Mouse (Mus musculus) spleen, postnatal 14 days (tissue): ENCODE measurements at regions not wholly inside any gene's neighbourhood (a gene's known extent, or its start where the extent isn't known, plus 50 kb on each side); places are given as distances from the start of the nearest gene placed in this dataset.

Experiments used
- DNase-seq, 2 experiments: peaks; one replicate each; pipeline ENCODE4 v3.0.0; 2021 to 2022; ENCODE audit warnings: low spot score in 2 of 2

DNA sequence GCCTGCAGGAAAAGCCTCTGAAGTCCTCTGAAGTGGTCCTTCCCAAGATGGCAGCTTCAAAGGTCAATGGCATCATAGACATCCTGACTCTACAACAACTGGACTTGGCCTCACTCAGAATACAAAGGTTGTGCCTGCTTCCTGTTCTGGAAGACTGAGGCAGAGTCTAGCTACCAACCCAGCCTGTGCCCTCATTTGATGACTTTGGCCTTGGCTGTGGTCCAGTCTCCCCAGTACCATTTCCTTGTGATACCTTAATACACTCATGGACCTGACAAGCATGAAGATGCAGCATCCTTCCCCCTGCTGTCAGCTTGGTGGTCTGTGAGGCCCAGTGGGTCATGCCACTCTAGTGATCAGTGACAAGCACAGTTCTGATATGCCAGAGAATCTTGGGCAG, 130.6 kb downstream of the Gm4791 start:
- no peak for DNase-seq

DNA sequence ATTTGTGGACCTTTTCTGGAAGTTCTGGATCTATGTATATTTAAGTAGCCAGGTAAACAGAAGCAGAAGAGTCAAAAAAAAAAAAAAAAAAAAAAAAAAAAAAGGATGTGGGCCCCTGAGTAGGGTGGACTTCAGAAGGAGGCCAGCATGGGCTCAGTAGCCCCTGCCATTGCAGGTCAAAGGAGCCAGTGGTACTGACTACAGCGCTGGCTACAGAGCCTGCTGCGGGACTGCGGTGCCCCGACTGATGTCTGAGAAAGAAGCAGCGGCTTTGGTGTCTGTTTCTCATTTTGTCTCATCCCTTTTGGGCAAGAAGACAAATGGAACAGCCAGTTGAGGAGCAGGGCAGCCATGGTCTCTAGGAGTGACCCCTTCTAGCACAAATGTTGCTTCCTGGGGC, 134.9 kb downstream of the Gm4791 start:
- no peak for DNase-seq

DNA sequence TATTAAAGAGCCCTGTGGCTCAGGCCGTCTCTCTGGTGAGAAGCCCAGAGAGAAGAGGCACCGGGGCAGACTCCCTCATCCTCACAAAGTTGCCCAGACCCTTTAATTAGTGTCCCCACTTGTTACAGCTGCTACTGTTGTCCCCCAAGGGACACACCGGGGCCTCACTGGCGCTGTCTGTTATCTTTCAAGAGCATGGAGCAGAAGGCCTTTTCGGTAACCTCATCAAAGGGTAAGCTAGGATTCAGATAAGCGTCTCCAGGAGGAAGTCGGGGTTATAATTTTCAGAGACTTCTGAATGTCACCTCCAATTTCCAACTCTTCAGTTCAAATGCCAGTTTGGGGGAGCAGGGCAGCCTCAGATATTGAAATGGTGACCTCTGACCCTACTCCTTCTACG, 135.3 kb downstream of the Gm4791 start:
- no peak for DNase-seq

DNA sequence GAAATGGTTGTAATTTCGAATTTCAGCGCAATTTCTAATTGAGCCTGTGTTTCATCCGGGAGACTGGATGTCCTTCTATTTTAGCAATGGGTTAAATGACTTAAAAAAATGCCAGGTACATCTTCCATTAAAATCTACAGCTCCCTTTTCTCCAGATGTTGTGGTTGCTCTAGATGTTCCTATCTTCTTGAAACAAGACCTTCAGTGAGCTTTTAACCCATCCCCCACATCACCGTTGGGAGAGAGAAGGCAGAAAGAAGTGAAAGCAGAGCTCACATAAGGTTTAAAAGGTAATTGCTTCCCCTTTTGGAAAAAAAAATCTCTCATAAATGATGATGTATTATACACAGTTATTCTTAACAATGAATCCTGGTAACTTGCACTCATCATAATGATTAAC, 135.9 kb downstream of the Gm4791 start:
- DNase-seq, result no peak

DNA sequence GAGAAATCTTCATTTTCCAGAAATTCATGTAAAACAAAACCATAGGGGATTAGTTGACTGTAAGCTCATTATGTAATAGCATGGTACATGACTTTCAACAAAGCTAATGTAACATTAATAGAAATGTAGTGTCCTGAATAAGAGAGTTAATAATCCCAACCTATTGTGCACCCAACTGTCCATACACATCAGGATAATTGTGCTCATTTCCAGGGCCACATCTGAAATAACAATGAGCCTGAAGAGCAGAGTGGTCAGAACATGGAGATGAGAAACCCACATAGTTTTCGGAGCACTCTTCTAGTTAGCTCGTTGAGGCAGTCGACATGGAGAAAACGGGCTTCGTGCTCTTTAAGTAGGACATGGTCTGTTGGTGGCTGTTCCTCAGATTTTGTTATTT, 138.1 kb downstream of the Gm4791 start:
- no peak for DNase-seq

DNA sequence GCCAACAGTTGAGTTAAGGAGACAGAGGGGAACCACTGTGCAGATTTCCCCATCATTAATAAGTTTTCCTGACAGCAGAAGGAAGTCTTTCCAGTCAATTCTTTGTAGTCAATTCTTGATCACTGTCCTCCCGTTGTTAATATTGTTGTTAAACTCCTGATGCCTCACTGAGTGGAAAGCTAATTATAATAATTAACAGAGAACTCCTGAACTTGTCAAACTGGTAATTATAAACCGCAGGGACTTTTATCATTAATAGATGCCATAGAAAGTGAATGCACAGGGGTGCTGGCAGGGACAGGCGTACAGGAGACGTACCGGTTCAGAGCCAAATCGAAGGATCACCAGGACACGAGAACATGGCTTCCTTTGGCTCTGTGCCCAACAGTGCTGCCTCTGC, 154.9 kb downstream of the Gm4791 start:
- no peak for DNase-seq

DNA sequence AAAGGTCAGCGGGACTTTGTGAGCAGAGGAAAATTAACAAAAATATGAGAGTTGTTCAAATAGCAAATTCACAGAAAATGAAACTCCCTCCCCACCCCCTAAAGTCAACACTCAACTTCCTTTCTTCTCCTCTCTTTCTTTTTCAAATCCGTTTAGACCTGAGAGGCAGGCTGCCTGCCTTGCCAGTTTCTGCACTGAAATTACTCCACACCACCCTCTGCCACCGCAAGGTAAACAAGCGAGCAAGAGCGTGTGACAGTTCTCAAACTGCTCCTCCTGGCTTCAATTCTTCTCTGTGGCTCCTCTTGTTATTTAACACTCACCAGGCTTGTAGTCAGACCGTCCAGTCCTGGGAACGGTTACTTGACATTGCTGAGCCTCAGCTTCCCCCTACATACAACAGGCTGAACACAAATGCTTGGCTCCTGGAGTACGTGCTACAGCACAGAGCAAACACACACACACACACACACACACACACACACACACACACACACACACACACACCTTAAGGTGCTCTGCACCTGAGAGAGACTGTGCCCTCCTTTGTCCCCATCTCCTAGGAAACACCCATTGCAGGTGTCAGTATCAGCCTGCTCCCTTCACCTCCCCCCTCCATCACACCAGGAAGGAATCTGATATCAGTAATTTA, 167.1 kb downstream of the Gm4791 start:
- DNase-seq, result no peak

DNA sequence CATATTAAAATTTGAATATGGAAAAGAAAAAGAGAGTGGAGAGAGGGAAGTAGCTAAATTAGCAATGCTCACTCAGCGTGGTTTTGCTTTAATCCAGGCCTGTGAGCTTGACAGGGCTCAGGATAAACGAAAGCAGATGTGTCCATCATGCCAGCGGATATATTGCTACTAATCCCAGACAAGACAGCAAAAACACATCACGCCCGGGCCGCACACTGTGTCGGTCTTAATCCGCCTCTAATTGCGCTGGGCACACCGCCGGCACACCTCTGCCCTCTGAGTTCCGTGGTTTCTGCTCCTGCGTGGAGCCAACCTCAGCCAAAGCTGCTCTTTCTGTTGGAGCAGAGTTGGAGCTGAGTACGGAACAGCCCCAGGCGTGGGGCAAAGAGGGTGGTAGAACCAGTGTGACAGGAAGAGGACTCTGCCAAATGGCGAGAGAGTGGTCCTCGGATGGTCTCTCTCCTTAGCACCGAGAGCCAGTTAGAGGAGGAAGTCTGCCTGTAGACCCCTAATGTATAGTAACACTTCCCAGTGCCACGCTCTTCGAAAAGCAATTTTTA, 169.2 kb downstream of the Gm4791 start:
- DNase-seq, result no peak

DNA sequence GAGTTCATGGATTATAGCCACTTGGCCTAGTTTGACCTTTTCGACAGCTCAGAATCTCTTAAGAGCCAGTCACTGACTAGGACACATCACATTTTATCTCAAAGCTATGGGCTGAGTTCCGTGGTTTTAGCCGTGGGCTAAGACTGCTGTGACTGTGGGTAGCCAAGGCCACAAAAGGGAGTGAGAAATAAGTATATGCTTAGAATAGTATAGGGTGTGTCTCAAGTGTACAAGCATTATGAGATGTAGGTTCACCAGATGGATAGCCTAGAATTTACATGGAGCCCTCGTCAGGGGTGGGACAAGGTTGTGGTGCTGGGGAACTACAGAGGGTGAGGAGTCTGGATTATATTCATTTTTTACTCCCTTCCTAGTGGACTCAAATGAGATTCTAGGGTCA, 177.5 kb downstream of the Gm4791 start:
- no peak for DNase-seq

DNA sequence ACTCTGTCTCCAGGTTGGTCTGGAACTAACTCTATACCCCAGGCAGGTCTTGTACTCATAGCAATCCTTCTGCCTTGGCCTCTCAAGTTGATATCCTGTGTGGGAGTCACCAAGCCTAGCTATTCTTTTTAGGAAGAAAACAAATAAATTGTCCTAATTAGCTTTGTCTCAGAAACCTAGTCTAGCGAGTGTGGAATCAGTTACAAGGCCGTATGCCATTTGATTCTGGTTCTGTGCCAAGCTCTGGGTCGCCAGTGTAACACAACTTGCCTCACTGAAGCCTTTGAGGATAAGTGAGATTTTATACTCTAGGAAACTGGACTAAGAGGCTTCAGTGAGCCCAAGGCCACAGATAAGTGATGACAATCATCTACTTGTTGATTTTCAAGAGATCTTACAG, 219.6 kb downstream of the Gm4791 start:
- no peak for DNase-seq

DNA sequence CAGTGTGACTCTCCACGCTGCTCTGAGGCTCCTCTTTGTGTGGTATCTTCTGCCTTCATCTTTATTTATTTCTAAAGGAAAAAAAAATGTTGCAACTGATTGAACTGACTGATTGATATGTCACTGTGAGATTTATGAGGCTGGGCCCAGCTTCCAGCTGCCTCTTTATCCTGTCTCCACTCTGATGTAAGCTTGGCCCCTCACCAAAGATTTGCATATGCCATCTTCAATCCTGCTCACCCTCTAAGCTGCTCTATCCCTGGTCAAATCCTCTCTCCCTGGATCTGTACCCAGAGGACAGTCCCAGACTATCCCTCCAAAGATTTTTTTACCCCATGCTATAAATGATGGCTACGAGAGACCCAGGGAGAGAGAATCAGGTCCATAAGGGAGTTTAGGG, 225.0 kb downstream of the Gm4791 start:
- DNase-seq, result no peak

DNA sequence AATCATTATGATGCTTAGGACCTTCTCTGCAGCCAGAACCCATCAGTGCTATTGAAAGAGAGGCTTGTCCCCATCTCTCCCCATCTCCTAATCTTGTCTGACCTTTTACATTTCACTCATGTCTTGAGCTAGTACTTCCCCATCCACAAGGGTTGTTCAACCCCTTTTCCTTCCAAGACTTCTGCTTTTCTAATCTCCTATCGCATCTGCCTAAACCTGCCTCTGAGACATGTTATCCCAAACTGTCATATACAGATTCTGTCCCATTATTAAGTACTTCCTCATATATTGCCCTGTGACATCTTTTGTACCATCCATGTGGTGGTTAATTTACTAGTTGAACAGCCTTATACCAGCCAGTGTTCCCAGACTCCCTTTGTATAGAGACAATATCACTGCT, 225.7 kb downstream of the Gm4791 start:
- no peak for DNase-seq

DNA sequence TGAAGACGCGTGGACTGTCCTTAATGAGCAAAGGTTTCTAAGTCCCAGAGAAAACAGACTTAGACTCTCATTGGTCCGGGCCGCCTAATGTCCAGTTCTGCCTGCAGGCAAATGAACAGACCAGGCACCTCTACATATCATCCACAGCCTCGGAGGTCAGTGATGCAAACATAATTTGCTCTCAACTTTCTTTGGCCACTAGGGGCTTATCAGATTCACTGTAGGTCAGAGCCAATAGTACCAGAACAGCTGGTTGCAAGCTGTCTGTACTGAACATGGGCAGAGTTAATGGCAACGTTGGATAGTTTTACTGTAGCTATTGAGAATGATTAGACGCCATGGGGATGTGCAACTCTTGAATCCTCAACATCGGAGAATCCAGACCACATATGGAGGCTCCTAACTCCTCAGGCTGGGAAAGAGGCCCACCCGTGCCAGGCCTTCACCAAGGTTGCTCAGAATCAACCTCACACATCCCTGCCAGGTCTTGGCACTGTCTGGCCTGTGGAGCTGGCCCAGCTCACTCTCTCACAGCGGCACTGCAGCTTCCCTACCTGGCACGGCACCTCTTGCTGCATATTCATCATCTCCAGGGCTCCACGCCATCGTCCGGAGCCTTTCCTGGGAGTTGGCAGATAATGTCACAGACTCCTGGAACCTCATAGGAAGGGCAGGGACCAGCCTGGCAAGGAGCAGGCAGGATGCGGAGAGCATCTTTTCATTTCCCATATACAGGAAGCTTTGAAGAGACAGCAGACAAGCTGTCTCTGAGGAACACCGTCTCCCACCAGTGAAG, 228.1 kb downstream of the Gm4791 start:
- no peak for DNase-seq

DNA sequence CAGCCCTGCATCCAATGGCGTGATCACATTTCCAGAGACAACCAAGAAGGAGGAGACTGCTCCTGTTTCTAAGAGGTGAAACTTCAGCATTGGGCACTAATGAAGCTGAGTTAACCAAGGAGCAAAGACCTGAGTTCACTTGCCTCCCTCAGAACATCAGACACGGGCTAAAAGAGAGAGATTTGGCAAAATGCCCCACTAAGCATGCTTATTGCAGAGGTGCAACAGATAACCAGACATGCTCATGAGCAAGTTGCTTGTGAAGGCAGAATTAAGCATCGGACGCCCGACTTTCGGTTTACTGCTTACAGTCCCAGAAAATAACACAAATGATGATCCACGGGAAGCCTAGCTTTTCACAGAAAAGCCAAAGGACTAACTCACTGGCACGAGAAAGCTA, 228.8 kb downstream of the Gm4791 start:
- no peak for DNase-seq

DNA sequence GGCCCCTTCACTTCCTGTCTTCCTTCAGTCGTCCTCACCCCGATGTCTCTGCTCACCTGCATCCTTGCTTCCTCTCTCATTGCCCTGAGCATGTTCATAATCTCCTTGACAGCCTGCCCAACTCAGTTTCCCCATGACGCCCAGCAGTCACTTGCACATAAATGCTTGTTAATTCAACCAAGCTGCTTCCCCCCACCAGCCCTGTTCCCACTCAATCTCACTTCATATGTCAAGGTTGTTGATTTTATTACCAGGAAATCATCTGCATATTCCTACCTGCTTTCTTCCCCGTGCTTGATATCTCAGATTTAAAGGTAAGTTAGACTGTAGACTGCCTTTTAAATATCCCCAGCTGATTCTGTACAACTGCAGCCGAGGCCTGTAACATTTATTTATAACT, 230.2 kb downstream of the Gm4791 start:
- DNase-seq, result no peak

DNA sequence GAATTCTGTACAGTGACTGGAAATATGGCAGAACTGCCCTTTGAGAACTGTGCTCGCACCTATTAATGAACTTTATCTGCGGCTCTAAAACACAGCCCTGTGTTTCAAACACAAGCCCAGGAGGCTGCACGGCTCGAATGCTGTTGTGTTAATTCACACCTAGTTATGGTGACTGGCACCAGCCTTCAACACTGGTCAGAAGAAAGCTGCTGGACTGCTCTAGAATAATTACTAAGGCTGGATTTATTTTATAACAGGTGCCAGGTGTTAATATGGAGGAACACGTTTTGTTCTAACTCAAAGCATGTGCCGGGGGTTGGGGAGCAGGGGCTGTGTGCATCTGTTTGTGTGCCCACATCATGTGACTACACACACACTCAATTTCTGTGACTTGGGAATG, 230.8 kb downstream of the Gm4791 start:
- no peak for DNase-seq

DNA sequence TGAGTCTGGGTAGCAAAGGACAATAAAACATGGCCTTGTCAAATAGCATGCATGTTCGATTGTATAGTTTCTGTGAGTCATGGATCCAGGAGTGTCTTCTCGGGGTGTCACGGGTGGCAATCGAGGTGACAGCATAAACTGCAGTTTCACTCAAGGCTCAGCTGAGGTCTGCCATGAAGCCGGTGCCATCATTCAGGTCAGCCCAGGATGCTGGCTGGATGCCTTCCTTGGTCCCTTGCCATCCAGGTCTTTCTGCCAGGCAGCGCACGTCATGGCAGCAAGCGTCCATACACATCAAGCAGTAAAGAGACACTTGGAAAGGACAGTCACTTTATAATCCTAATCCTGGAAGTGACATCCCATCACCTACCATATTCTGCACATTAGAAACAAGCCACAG, 242.4 kb downstream of the Gm4791 start:
- no peak for DNase-seq

DNA sequence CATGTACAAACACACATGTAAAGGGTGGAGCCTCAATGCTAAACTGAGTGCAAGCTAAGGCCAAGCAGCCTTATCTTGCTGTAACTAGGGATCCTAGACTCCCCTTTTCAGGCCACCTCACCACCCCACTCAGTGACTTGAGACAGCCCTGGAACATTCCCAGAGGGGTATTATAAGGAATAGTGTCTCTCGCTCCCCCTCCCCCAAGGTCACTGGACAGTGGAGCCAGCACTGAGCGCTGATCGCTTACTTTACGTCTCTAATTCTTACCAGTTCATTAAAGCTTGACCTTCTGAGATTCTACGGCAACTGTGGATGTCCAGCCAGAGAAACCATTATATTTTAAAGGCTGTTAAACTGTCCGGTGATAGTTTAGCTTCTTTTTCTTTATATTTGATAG, 243.5 kb downstream of the Gm4791 start:
- DNase-seq, result no peak

DNA sequence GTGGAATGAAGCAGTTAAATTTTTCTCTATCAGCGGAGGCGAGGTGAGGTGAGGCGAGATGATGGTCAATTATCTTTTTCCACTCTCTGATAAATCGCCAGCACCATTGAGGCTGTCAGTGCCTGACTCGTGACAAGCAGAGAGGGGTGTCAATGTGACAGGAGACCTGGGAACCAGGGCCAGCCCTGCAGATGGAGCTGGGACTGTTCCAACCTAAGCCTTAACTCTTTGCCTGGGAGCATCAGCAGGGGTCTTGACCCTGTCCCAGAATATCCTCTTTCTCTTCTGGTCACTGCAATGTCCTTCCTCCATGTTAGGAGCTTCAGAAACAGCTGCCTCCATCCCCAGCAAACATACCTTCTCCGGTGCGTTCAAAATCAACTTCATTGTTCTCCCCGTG, 244.0 kb downstream of the Gm4791 start:
- DNase-seq, result no peak

DNA sequence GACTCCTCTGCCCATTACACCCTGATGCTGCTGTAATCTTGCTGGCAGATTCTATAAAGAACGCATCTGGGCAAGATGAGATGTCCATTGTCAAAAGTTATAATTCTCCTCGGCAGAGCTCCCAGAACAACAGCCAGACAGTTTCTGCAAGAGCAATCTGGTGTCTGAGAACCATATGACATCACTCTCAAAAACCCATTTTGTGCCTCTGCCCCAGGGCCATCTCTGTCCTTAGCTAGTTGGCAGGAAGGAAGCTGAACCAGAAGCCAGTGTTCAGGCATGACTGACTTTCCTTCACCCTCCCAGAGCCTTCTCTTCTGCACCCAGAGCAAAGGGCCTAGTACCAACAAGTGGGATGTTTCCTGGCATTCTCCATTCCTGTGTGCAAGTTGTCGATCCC, 250.5 kb downstream of the Gm4791 start:
- no peak for DNase-seq

DNA sequence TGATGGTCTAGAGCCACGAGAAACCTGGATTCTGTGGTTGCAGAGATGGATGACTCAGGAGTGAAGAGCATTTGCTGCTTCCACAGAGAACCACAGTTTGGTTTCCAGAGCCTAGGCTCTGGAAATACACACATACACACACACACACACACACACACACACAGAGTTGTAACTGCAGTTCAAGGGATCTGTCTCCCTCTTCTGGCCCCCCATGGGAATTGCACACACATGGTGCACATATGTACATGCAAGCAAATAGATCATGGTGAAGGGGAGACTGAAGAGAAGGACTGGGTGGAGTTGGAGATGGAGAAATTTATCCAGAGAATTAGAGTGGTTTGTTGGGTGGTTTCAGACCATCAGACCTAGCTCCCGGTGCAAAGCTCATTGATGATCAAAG, 252.6 kb downstream of the Gm4791 start:
- DNase-seq, result no peak

DNA sequence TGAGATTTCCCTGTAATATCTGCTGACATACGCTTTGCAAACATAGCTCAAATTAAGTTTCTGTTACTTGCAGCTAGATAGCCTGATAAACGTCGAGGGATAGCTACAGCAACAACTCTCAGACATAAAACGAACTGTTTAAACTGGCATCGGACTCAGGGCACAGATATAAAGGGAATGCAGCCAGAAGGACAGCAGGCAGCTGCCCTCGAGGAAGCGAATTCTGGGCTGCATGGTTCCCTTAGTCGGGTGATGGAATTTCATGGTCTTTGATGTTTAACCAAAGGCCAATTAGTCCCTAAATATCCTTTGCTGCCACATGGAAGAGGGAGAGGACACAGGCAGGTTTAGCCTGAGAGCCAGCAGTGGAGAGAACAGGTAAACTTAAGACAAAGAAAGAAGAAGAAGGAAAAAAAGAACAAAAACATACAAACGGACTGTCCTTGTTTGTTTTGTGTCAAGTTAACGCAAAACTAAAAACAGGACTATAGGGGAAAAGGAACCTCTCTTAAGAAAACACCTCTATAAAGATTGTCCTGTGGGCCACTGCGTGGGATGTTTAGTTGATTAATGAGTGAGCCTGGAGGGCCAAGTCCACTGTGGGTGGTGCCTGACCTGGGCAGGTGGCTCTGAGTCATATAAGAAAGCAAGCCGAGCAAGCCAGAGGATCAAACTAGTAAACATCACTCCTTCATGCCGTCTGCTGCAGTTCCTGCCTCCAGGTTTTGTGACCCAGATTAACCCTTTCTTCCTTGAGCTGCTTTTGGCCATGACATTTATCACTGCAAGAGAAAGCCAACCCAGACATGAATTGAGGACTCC, 255.5 kb downstream of the Gm4791 start:
- DNase-seq, result no peak
